Mouse (Mus musculus): ENCODE data around the gene 2700097O09Rik.
"Not testable (repeated sequence)": the region's sequence is repeated elsewhere in the genome, so short reads cannot be mapped to it uniquely, and the experiment has no call there.

2700097O09Rik gene

GRCm38 (mm10) chr12:55041011-55041410, 38.9 kb downstream of the 2700097O09Rik start:
- no peak for DNase-seq (ENCODE audit: low spot score)

GRCm38 (mm10) chr12:55027088-55027487, 52.8 kb downstream of the 2700097O09Rik start:
- DNase-seq (ENCODE audit: low spot score), result no peak

GRCm38 (mm10) chr12:55023284-55023683, 56.6 kb downstream of the 2700097O09Rik start:
- DNase-seq (ENCODE audit: low spot score), result no peak

GRCm38 (mm10) chr12:55019421-55019877, 60.5 kb downstream of the 2700097O09Rik start:
- no peak for DNase-seq (ENCODE audit: low spot score)

GRCm38 (mm10) chr12:55017119-55017721, 62.7 kb downstream of the 2700097O09Rik start:
- DNase-seq (ENCODE audit: low spot score), result no peak

GRCm38 (mm10) chr12:55016339-55017118, 63.4 kb downstream of the 2700097O09Rik start:
- DNase-seq (ENCODE audit: low spot score), result no peak

- no peak for DNase-seq (ENCODE audit: low spot score)
These were observed 64.5 kb downstream of the 2700097O09Rik start for GRCm38 (mm10) chr12:55015428-55015827.

- no peak for DNase-seq (ENCODE audit: low spot score)
These were observed 66.1 kb downstream of the 2700097O09Rik start, which contains the start of gene Baz1a for GRCm38 (mm10) chr12:55013626-55014398. Gene Baz1a (minus strand): TSS chr12:55014348.

- no peak for DNase-seq (ENCODE audit: low spot score)
These were observed 66.9 kb downstream of the 2700097O09Rik start for GRCm38 (mm10) chr12:55013031-55013430.

GRCm38 (mm10) chr12:55007361-55008008, 72.4 kb downstream of the 2700097O09Rik start:
- DNase-seq (ENCODE audit: low spot score), result no peak

GRCm38 (mm10) chr12:55006071-55006470, 73.8 kb downstream of the 2700097O09Rik start:
- DNase-seq (ENCODE audit: low spot score), result no peak

- no peak for DNase-seq (ENCODE audit: low spot score)
These were observed 75.5 kb downstream of the 2700097O09Rik start for GRCm38 (mm10) chr12:55004396-55004795.

- DNase-seq (ENCODE audit: low spot score), result no peak
These were observed 76.1 kb downstream of the 2700097O09Rik start for GRCm38 (mm10) chr12:55003843-55004242.

GRCm38 (mm10) chr12:55002532-55002931, 77.4 kb downstream of the 2700097O09Rik start:
- DNase-seq (ENCODE audit: low spot score), result not testable (repeated sequence)

- DNase-seq (ENCODE audit: low spot score), result no peak
These were observed 80.8 kb downstream of the 2700097O09Rik start for GRCm38 (mm10) chr12:54999016-54999690.

- no peak for DNase-seq (ENCODE audit: low spot score)
These were observed 81.5 kb downstream of the 2700097O09Rik start for GRCm38 (mm10) chr12:54998411-54998810.

- DNase-seq (ENCODE audit: low spot score), result no peak
These were observed 82.9 kb downstream of the 2700097O09Rik start for GRCm38 (mm10) chr12:54996979-54997474.

GRCm38 (mm10) chr12:54995965-54996364, 83.9 kb downstream of the 2700097O09Rik start:
- no peak for DNase-seq (ENCODE audit: low spot score)

All from yolk sac, embryonic 10.5 days (tissue).